Mouse (Mus musculus) embryonic facial prominence, embryonic 10.5 days (tissue): ENCODE measurements around the gene Tnrc18. TPM values are rescaled to one million over a fixed set of nuclear protein-coding genes. Genes with fewer than 3 reads are reported as not detected.

ENCODE experiments used
- DNase-seq: peaks from one replicate; pipeline ENCODE4 v3.0.0-alpha.2; 2017; ENCODE audit warnings: low spot score
- H3K27ac ChIP-seq: fragments of 300-500 bp; sonication (generic); replicated peaks from 2 replicates; pipeline ENCODE4 v1.5.1; 2016; ENCODE audit warnings: mild to moderate bottlenecking
- H3K27me3 ChIP-seq: fragments of 300-500 bp; sonication (generic); replicated peaks from 2 replicates; pipeline ENCODE4 v1.6.1; 2016; ENCODE audit warnings: low read depth, mild to moderate bottlenecking; ENCODE audit not compliant: poor library complexity, severe bottlenecking
- H3K36me3 ChIP-seq: fragments of 300-500 bp; sonication (generic); replicated peaks from 2 replicates; pipeline ENCODE4 v1.6.1; 2016; ENCODE audit warnings: mild to moderate bottlenecking, moderate library complexity
- H3K4me1 ChIP-seq: fragments of 300-500 bp; sonication (generic); 2 replicates; pipeline ENCODE4 v1.6.1; 2016
- H3K4me3 ChIP-seq: fragments of 300-500 bp; sonication (generic); 2 replicates; pipeline ENCODE4 v1.5.1; 2016; ENCODE audit warnings: mild to moderate bottlenecking, moderate library complexity
- H3K9me3 ChIP-seq: fragments of 300-500 bp; sonication (generic); 2 replicates; pipeline ENCODE4 v1.6.1; 2016; ENCODE audit warnings: mild to moderate bottlenecking
- WGBS: fragments of 180-500 bp; shearing (Covaris S2); methylation state at CpG from one replicate; pipeline ENCODE4 v1.1.7; 2016; 5-methylcytosine and 5-hydroxymethylcytosine counted together
- polyA plus RNA-seq: library from polyadenylated mRNA; unstranded; fragments of >200 nt; fragmentation: Nextera tagmentation; extraction: Ambion mirVana; gene quantifications from 2 replicates; pipeline ENCODE4 v1.2.1, GENCODE M21; 2016

The Tnrc18 gene
- polyA plus RNA-seq, 1 experiment from 2014 or later = 26.5 TPM

GRCm38 (mm10) chr5:142761326-142761983, 56.0 kb downstream of the Tnrc18 start:
- 0 out of 2 replicates have a peak, but pooled peaks cover 2% of the 10 kb centered on the region for H3K4me1 ChIP-seq
- no peak overlapping the region for H3K27ac ChIP-seq
- no peaks in the 10 kb centered on the region for H3K9me3 ChIP-seq
- WGBS = 95% methylated on average over 16 of the region's 16 CpGs
- DNase-seq = no peak
- no peak overlapping the region for H3K4me3 ChIP-seq
- H3K27me3 ChIP-seq = no peaks in the 10 kb centered on the region
- peaks cover 100% of the 10 kb centered on the region for H3K36me3 ChIP-seq

GRCm38 (mm10) chr5:142759786-142760185, 57.7 kb downstream of the Tnrc18 start:
- Histone ChIP-seq H3K27ac (no peak overlapping the region), H3K36me3 (peaks cover 100% of the 10 kb centered on the region), H3K4me1 (0 out of 2 replicates have a peak, but pooled peaks cover 2% of the 10 kb centered on the region), H3K27me3 (no peaks in the 10 kb centered on the region), H3K9me3 (no peaks in the 10 kb centered on the region), H3K4me3 (no peak overlapping the region)
- WGBS = 88% methylated on average over 8 of the region's 8 CpGs
- no peak for DNase-seq

GRCm38 (mm10) chr5:142752241-142752640, 65.2 kb downstream of the Tnrc18 start:
- 52% methylated on average over 13 of the region's 13 CpGs for WGBS
- Histone ChIP-seq H3K27ac (no peak overlapping the region), H3K27me3 (no peaks in the 10 kb centered on the region), H3K4me1 (peaks cover 12% of the 10 kb centered on the region), H3K36me3 (peaks cover 98% of the 10 kb centered on the region), H3K9me3 (no peaks in the 10 kb centered on the region), H3K4me3 (no peak overlapping the region)
- no peak for DNase-seq

- Histone ChIP-seq H3K27me3 (no peaks in the 10 kb centered on the region), H3K4me3 (no peak overlapping the region), H3K27ac (no peak overlapping the region), H3K36me3 (peaks cover 97% of the 10 kb centered on the region), H3K4me1 (peaks cover 12% of the 10 kb centered on the region), H3K9me3 (no peaks in the 10 kb centered on the region)
- DNase-seq = no peak
- 87% methylated on average over 11 of the region's 11 CpGs for WGBS
These were observed 67.3 kb downstream of the Tnrc18 start for GRCm38 (mm10) chr5:142750173-142750572.

- WGBS = 86% methylated on average over 12 of the region's 12 CpGs
- no peak overlapping the region for H3K4me3 ChIP-seq
- peaks cover 97% of the 10 kb centered on the region for H3K36me3 ChIP-seq
- DNase-seq = no peak
- no peaks in the 10 kb centered on the region for H3K27me3 ChIP-seq
- H3K27ac ChIP-seq = no peak overlapping the region
- H3K9me3 ChIP-seq = no peaks in the 10 kb centered on the region
- H3K4me1 ChIP-seq = peaks cover 7% of the 10 kb centered on the region
These were observed 70.3 kb downstream of the Tnrc18 start for GRCm38 (mm10) chr5:142747026-142747629.

- Histone ChIP-seq H3K4me1 (no peaks in the 10 kb centered on the region), H3K4me3 (no peak overlapping the region), H3K27ac (no peak overlapping the region), H3K9me3 (no peaks in the 10 kb centered on the region), H3K36me3 (peaks cover 99% of the 10 kb centered on the region), H3K27me3 (no peaks in the 10 kb centered on the region)
- no peak for DNase-seq
- 89% methylated on average over 8 of the region's 8 CpGs for WGBS
These were observed 77.5 kb downstream of the Tnrc18 start for GRCm38 (mm10) chr5:142739941-142740340.

GRCm38 (mm10) chr5:142731916-142732315, 85.5 kb downstream of the Tnrc18 start:
- Histone ChIP-seq H3K4me1 (no peaks in the 10 kb centered on the region), H3K4me3 (no peak overlapping the region), H3K36me3 (peaks cover 100% of the 10 kb centered on the region), H3K9me3 (peaks cover 11% of the 10 kb centered on the region; the same call in 1 of the 2 replicates), H3K27me3 (no peaks in the 10 kb centered on the region), H3K27ac (no peak overlapping the region)
- no peak for DNase-seq
- WGBS = 91% methylated on average over 11 of the region's 11 CpGs

- H3K9me3 ChIP-seq = peaks cover 11% of the 10 kb centered on the region; the same call in 1 of the 2 replicates
- no peaks in the 10 kb centered on the region for H3K4me1 ChIP-seq
- WGBS = 90% methylated on average over 12 of the region's 12 CpGs
- H3K36me3 ChIP-seq = peaks cover 100% of the 10 kb centered on the region
- DNase-seq = no peak
- H3K27me3 ChIP-seq = no peaks in the 10 kb centered on the region
- H3K27ac ChIP-seq = no peak overlapping the region
- no peak overlapping the region for H3K4me3 ChIP-seq
These were observed 87.2 kb downstream of the Tnrc18 start for GRCm38 (mm10) chr5:142730295-142730694.

GRCm38 (mm10) chr5:142728301-142728700, 89.2 kb downstream of the Tnrc18 start:
- no peak overlapping the region for H3K4me3 ChIP-seq
- peaks cover 88% of the 10 kb centered on the region for H3K36me3 ChIP-seq
- DNase-seq = no peak
- H3K27me3 ChIP-seq = no peaks in the 10 kb centered on the region
- no peak overlapping the region for H3K27ac ChIP-seq
- peaks cover 6% of the 10 kb centered on the region for H3K4me1 ChIP-seq
- 93% methylated on average over 16 of the region's 16 CpGs for WGBS
- peaks cover 11% of the 10 kb centered on the region; the same call in 1 of the 2 replicates for H3K9me3 ChIP-seq

GRCm38 (mm10) chr5:142726748-142727147, 90.7 kb downstream of the Tnrc18 start:
- peaks cover 80% of the 10 kb centered on the region for H3K36me3 ChIP-seq
- no peak for DNase-seq
- peaks cover 6% of the 10 kb centered on the region for H3K4me1 ChIP-seq
- H3K9me3 ChIP-seq = peaks cover 11% of the 10 kb centered on the region; the same call in 1 of the 2 replicates
- WGBS = 87% methylated on average over 6 of the region's 6 CpGs
- no peak overlapping the region for H3K4me3 ChIP-seq
- no peak overlapping the region for H3K27ac ChIP-seq
- H3K27me3 ChIP-seq = no peaks in the 10 kb centered on the region

- DNase-seq = no peak
- Histone ChIP-seq H3K4me1 (peaks cover 11% of the 10 kb centered on the region), H3K9me3 (peaks cover 11% of the 10 kb centered on the region; the same call in 1 of the 2 replicates), H3K36me3 (peaks cover 70% of the 10 kb centered on the region), H3K4me3 (no peak overlapping the region), H3K27ac (no peak overlapping the region), H3K27me3 (no peaks in the 10 kb centered on the region)
- 91% methylated on average over 7 of the region's 7 CpGs for WGBS
These were observed 93.2 kb downstream of the Tnrc18 start for GRCm38 (mm10) chr5:142724265-142724664.

- DNase-seq = peak; percentile 83
- Histone ChIP-seq H3K36me3 (peaks cover 69% of the 10 kb centered on the region), H3K4me3 (0 out of 2 replicates have a peak overlapping the region, but pooled peaks have one; percentile 16), H3K9me3 (peaks cover 11% of the 10 kb centered on the region; the same call in 1 of the 2 replicates), H3K4me1 (peaks cover 13% of the 10 kb centered on the region), H3K27ac (no peak overlapping the region), H3K27me3 (no peaks in the 10 kb centered on the region)
- WGBS = 16% methylated on average over 7 of the region's 7 CpGs
These were observed 93.8 kb downstream of the Tnrc18 start for GRCm38 (mm10) chr5:142723520-142724133.
